Mouse (Mus musculus) lung, postnatal 0 days (tissue): ENCODE measurements around the gene Aldh1a2.

ENCODE experiments used
- CTCF ChIP-seq: IDR thresholded peaks from 2 replicates; pipeline ENCODE4 v1.5.1; 2016; ENCODE audit warnings: antibody characterized with exemption, mild to moderate bottlenecking
- EP300 ChIP-seq: IDR thresholded peaks from 2 replicates; pipeline ENCODE4 v1.6.1; 2016; ENCODE audit warnings: antibody characterized with exemption, mild to moderate bottlenecking, control low read depth

DNA sequence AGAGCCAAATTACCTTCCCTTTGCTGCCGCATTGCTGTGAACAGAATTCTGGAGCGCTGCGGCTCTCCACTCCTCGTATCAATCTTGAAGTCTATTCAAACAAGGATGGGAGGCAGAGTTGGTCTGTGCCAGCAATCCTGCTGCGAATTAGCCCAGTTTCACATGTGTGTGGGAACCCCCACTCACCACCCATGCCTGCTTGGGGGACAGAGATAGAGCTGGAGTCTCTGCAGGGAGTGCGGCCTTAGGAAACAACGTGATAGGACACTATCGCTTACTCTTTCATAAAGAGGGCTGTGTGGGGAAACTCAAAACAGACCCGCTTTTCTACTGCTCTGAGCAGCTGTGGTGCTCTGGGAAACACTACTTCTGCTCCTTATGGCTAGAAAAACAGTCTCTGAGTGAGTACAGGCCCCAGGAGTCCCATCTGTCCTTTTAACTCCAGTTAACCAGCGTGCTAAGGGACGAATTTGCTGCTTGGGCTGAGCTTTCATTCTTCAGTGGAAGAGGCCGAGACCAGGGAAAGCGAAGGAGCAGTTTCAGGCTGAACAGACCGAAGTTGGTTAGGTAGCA, 60.6 kb downstream of the Aldh1a2 start:
- no peak for TF ChIP-seq CTCF
- TF ChIP-seq EP300 = no peak
